Mouse (Mus musculus) embryonic fibroblast, embryonic 13.5 days (primary cell): Measurements from ENCODE around the gene Rpl35a.

ENCODE experiments used
- CTCF ChIP-seq: IDR thresholded peaks from 2 replicates; pipeline ENCODE4 v1.5.1; 2011; ENCODE audit warnings: mild to moderate bottlenecking, control low read depth, low read length, moderate library complexity, borderline replicate concordance; ENCODE audit not compliant: insufficient read depth
- POLR2A ChIP-seq: IDR thresholded peaks from 2 replicates; pipeline ENCODE4 v1.6.1; 2011; ENCODE audit warnings: low read depth, mild to moderate bottlenecking, control low read depth, low read length, moderate library complexity

GRCm38 (mm10) chr16:33048004-33048403, 8.2 kb upstream of the Rpl35a start:
- TF ChIP-seq CTCF: no peak
- no peak for TF ChIP-seq POLR2A
